Mouse (Mus musculus) hindbrain, embryonic 15.5 days (tissue): ENCODE data around the gene Abhd14a. TPM values are rescaled to one million over a fixed set of nuclear protein-coding genes. Genes with fewer than 3 reads are reported as not detected.
A peak's percentile ranks its signal among the peaks of the same experiment; 100 is the strongest.

Experiments used
- ATAC-seq: fragments of 200-750 bp; cut with Nextera tagmentation; 2 replicates; pipeline ENCODE4 v1.8.0; 2017; ENCODE audit warnings: low read depth, moderate number of reproducible peaks, moderate TSS enrichment; ENCODE audit not compliant: low FRiP score
- H3K27ac ChIP-seq: fragments of 300-500 bp; sonication (generic); replicated peaks from 2 replicates; pipeline ENCODE4 v1.5.1; 2015; ENCODE audit warnings: mild to moderate bottlenecking, inconsistent platforms
- H3K27me3 ChIP-seq: fragments of 300-500 bp; sonication (generic); 2 replicates; pipeline ENCODE4 v1.6.1; 2015; ENCODE audit warnings: control low read depth, inconsistent platforms
- H3K36me3 ChIP-seq: fragments of 300-500 bp; sonication (generic); 2 replicates; pipeline ENCODE4 v1.6.1; 2015; ENCODE audit warnings: control low read depth, inconsistent platforms
- H3K4me1 ChIP-seq: fragments of 300-500 bp; sonication (generic); replicated peaks from 2 replicates; pipeline ENCODE4 v1.6.1; 2015; ENCODE audit warnings: control low read depth, inconsistent platforms
- H3K4me2 ChIP-seq: fragments of 300-500 bp; sonication (generic); 2 replicates; pipeline ENCODE4 v1.6.1; 2015; ENCODE audit warnings: moderate library complexity, mild to moderate bottlenecking, inconsistent platforms
- H3K4me3 ChIP-seq: fragments of 300-500 bp; sonication (generic); 2 replicates; pipeline ENCODE4 v1.5.1; 2015; ENCODE audit warnings: mild to moderate bottlenecking, inconsistent platforms
- H3K9ac ChIP-seq: fragments of 300-500 bp; sonication (generic); 2 replicates; pipeline ENCODE4 v1.6.1; 2015; ENCODE audit warnings: inconsistent platforms
- H3K9me3 ChIP-seq: fragments of 300-500 bp; sonication (generic); 2 replicates; pipeline ENCODE4 v1.6.1; 2016; ENCODE audit warnings: control low read depth, inconsistent platforms
- WGBS: fragments of 180-500 bp; shearing (Covaris S2); methylation state at CpG from one replicate; pipeline ENCODE4 v1.1.7; 2015; 5-methylcytosine and 5-hydroxymethylcytosine counted together
- polyA plus RNA-seq: library from polyadenylated mRNA; unstranded; fragments of >200 nt; fragmentation: Nextera tagmentation; extraction: Ambion mirVana; gene quantifications from 2 replicates; pipeline ENCODE4 v1.2.1, GENCODE M21; 2015

Abhd14a gene
- polyA plus RNA-seq, 1 experiment from 2014 or later = 80.7 TPM

DNA sequence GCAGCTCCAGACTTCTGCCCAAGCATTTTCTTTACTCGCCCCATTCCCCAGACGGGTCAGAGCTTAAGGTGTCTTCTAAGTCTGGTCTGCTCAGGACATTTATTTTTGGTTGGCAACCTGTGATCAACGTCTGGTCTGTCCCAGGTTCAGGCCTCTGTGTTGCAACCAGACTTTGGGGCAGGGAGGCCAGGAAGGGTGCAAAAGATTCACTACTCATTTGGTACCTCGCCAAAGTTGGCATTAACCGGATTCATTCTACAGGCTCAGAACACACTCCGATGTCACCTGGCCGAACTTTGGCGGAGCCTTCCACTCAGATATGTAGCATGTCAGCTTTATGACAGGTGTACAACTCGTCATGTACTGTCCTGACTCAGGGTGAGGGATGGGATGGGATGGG lies 473 bp upstream of the Abhd14a start:
- Histone ChIP-seq H3K4me3 (peak overlapping the region; percentile 58), H3K27me3 (no peaks in the 10 kb centered on the region), H3K9ac (peak overlapping the region; percentile 63; the same call in 1 of the 2 replicates), H3K36me3 (no peaks in the 10 kb centered on the region), H3K9me3 (no peaks in the 10 kb centered on the region), H3K27ac (peak overlapping the region; percentile 80), H3K4me2 (peak overlapping the region; percentile 85), H3K4me1 (peaks cover 37% of the 10 kb centered on the region)
- 38% methylated on average over 9 of the region's 9 CpGs for WGBS
- no peak for ATAC-seq

DNA sequence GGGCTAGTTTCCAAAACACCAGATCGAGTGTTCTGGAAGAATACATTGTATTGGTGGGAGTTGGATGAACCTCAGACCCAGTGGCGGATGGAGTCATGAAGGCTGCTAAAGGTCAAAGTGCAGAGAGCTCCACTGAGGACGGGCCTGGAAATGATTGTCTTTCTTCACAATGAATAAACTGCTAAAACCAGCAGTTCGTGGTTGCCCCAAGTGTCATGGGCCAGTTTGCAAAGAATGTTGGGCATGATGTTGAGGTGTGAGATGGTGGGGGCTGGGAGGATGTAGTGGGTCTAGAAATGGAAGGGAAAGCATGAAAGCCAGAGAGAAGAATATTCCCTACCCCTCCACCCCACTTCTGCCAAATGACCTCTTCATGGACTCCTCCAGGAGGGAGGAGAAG lies 2.6 kb downstream of the Abhd14a start:
- H3K4me3 ChIP-seq = no peak overlapping the region
- no peak overlapping the region for H3K27ac ChIP-seq
- H3K4me1 ChIP-seq = peaks cover 30% of the 10 kb centered on the region
- H3K36me3 ChIP-seq = no peaks in the 10 kb centered on the region
- H3K9ac ChIP-seq = no peak overlapping the region
- no peak for ATAC-seq
- H3K9me3 ChIP-seq = no peaks in the 10 kb centered on the region
- 60% methylated on average over 4 of the region's 4 CpGs for WGBS
- no peak overlapping the region for H3K4me2 ChIP-seq
- H3K27me3 ChIP-seq = no peaks in the 10 kb centered on the region

DNA sequence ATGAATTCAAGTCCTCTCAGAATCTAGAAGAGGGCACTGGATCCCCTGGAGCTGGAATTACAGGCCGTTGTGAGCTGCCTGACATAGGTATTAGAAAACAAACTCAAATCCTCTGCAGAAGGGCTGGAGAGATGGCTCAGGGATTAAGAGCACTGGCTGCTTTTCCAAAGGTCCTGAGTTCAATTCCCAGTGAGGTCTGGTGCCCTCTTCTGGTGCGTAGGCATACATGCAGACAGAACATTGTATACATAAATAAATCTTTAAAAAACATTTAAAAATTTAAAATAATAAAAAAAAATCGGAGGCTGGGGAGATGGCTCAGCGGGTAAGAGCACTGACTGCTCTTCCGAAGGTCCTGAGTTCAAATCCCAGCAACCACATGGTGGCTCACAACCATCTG lies 4.8 kb downstream of the Abhd14a start:
- H3K36me3 ChIP-seq = no peaks in the 10 kb centered on the region
- H3K9ac ChIP-seq = no peak overlapping the region
- no peaks in the 10 kb centered on the region for H3K9me3 ChIP-seq
- no peak for ATAC-seq
- no peak overlapping the region for H3K4me2 ChIP-seq
- no peaks in the 10 kb centered on the region for H3K27me3 ChIP-seq
- no peak overlapping the region for H3K27ac ChIP-seq
- WGBS = 78% methylated on average over 5 of the region's 5 CpGs
- no peak overlapping the region for H3K4me3 ChIP-seq
- peaks cover 26% of the 10 kb centered on the region for H3K4me1 ChIP-seq

DNA sequence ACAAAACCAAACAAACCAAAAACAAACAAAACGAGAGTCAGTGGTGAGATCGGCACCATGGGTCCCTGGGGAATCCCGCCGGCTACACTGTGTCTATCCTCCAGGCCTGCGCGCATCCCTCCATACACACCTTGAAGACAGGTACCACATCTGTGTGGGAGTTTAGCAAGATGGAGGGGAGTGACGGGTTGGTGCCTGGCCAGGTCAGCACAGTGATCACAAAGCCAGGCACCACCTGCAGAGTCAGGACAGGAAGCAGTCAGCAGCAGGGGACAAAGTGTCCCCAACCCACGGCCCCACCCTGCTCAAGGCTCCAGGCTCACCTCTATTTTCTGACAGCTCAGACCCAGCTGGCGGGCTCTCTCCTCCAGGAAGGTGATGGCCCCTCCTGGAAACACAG lies 10.9 kb downstream of the Abhd14a start:
- ATAC-seq = no peak
- no peak overlapping the region for H3K9ac ChIP-seq
- H3K27ac ChIP-seq = no peak overlapping the region
- H3K27me3 ChIP-seq = no peaks in the 10 kb centered on the region
- no peak overlapping the region for H3K4me3 ChIP-seq
- no peaks in the 10 kb centered on the region for H3K9me3 ChIP-seq
- 87% methylated on average over 9 of the region's 9 CpGs for WGBS
- H3K4me1 ChIP-seq = peaks cover 24% of the 10 kb centered on the region
- no peak overlapping the region for H3K4me2 ChIP-seq
- H3K36me3 ChIP-seq = peaks cover 20% of the 10 kb centered on the region

DNA sequence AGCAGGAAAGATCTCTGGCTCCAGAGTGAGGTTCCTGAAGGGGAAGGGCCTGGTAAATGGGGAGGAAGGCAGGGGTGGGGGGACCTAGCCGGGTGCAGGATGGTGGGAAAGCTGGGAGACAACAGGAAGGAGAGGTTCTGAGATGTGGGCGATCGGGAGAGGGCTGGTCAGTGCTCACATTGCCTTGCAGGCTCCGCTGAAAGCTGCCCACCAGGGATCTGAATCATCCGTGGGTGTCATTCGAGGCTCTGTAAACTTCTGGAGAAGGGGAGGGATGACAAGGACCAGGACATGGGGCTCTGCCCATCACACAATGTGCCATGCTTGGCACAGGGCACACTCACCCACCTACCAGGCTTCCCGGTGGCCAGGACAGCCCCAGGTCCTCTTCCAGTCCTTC lies 14.1 kb downstream of the Abhd14a start:
- H3K4me1 ChIP-seq = peaks cover 28% of the 10 kb centered on the region
- H3K4me2 ChIP-seq = no peak overlapping the region
- H3K9me3 ChIP-seq = no peaks in the 10 kb centered on the region
- no peaks in the 10 kb centered on the region for H3K27me3 ChIP-seq
- peaks cover 23% of the 10 kb centered on the region for H3K36me3 ChIP-seq
- no peak for ATAC-seq
- H3K9ac ChIP-seq = no peak overlapping the region
- H3K27ac ChIP-seq = no peak overlapping the region
- H3K4me3 ChIP-seq = no peak overlapping the region
- WGBS = 76% methylated on average over 7 of the region's 7 CpGs

DNA sequence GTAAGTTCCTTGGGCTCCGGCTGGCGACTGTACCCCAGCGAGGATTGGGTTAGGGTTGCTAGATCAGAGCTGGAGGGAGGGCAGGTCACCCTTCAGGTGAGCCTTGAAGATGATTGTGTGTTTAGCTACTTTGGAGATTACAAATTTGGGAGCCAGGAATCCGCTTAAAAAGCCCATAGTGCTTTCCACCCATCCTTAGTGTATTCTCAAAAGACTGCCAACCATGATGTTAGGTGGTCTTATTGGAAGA lies 17.5 kb downstream of the Abhd14a start:
- H3K36me3 ChIP-seq = peaks cover 23% of the 10 kb centered on the region
- no peak for ATAC-seq
- H3K4me1 ChIP-seq = peaks cover 16% of the 10 kb centered on the region
- no peaks in the 10 kb centered on the region for H3K27me3 ChIP-seq
- H3K9ac ChIP-seq = peak overlapping the region; percentile 90
- 5% methylated on average over 4 of the region's 4 CpGs for WGBS
- no peaks in the 10 kb centered on the region for H3K9me3 ChIP-seq
- peak overlapping the region; percentile 79 for H3K4me2 ChIP-seq
- H3K4me3 ChIP-seq = peak overlapping the region; percentile 78
- H3K27ac ChIP-seq = peak overlapping the region; percentile 90

DNA sequence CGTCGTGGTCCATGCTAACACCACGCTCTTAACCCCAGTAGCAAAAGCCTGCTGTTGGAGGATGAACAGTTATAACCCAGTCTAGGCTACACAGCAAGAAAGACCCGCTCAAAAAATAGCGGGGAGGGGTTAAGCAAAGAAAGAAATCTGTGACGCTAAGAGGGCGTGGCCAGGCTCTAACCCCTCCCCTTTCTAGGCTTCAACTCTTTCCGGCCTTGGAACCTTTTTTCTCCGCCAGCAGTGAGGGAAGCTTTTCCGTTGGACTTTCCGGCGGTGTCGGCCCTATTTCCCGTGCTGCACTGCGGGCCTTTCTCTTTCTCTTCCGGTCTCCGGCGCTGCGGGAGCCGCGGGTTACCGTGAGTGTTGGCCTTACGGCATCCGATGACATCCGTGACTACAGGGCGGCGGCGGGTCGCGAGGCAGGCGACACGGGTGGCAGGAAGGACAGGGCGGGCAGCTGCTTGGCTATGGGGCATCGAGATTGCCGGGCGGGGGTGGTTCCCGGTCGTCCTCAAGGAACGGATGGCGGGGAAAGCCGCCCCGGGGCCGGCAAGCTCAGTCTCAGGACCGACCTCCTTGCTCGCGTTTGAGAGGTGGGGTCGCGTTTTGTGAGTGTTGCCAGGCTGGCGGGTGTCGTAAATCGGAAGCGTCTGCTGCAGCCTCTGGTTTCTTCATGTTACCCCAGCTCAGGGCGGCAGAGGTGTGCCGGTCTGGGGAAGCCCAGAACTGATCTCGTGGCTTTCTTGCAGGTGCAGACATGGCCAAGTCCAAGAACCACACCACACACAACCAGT lies 18.1 kb downstream of the Abhd14a start, which contains the start of gene Rpl29:
TSS of gene Rpl29 (plus strand) at position 234 of the 794 bp plus-strand sequence.
- Histone ChIP-seq H3K4me3 (peak within 1 kb of the TSS; percentile 78), H3K9ac (peak within 1 kb of the TSS; percentile 90), H3K27ac (peak within 1 kb of the TSS; percentile 90), H3K27me3 (no peaks in the 10 kb centered on the region), H3K36me3 (peaks cover 23% of the 10 kb centered on the region), H3K4me1 (peaks cover 16% of the 10 kb centered on the region), H3K9me3 (no peaks in the 10 kb centered on the region), H3K4me2 (peak within 1 kb of the TSS; percentile 79)
- under 1% methylated on average over 55 of the region's 55 CpGs for WGBS
- peak; percentile 92 for ATAC-seq

DNA sequence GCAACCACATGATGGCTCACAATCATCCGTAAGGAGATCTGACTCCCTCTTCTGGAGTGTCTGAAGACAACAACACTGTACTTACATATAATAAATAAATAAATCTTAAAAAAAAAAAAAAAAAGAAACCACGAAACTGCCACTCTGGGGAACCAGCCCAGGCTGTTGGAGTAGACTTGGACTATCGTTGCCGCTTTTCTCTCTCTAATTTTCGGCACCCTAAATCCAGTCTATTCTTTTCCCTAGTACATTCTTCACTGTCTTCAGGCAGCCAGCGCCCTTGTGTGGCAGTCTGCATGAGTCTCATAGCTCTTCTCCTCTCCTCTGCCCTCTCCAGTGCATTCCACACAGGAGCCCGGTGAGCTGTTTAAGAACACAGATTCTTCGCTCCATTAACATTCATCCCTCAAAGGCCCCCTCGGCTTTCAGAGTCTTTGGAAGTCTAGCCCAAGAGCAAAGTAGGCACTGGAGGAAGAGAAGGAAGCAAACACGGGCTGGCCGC lies 18.7 kb downstream of the Abhd14a start:
- H3K4me3 ChIP-seq = peak overlapping the region; percentile 78
- H3K36me3 ChIP-seq = peaks cover 20% of the 10 kb centered on the region
- H3K9ac ChIP-seq = peak overlapping the region; percentile 51
- peak; percentile 69 for ATAC-seq
- 11% methylated on average over 11 of the region's 11 CpGs for WGBS
- peak overlapping the region; percentile 90 for H3K27ac ChIP-seq
- H3K9me3 ChIP-seq = no peaks in the 10 kb centered on the region
- peaks cover 16% of the 10 kb centered on the region for H3K4me1 ChIP-seq
- H3K4me2 ChIP-seq = peak overlapping the region; percentile 79
- no peaks in the 10 kb centered on the region for H3K27me3 ChIP-seq

DNA sequence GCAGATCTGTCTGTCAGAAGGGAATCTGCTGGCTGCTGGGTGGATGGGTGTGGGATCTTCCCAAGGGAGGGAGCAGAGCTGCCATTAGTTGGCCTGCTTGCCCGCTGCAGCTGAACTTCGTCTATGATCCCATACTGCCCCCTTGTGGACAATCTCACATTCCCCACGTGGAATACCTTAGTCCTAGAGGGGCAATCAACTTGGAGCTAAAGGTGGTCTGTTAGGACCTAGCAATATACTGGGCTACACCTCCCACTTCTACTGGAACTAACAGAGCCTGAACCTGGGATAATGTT lies 25.7 kb downstream of the Abhd14a start:
- WGBS = 0% methylated on average over 3 of the region's 3 CpGs
- H3K27ac ChIP-seq = no peak overlapping the region
- H3K4me1 ChIP-seq = peaks cover 34% of the 10 kb centered on the region
- H3K9me3 ChIP-seq = no peaks in the 10 kb centered on the region
- peak overlapping the region; percentile 41 for H3K4me2 ChIP-seq
- no peaks in the 10 kb centered on the region for H3K36me3 ChIP-seq
- peak; percentile 74 for ATAC-seq
- H3K9ac ChIP-seq = no peak overlapping the region; the same call in 1 of the 2 replicates
- peaks cover 7% of the 10 kb centered on the region; the same call in 1 of the 2 replicates for H3K27me3 ChIP-seq
- H3K4me3 ChIP-seq = no peak overlapping the region

DNA sequence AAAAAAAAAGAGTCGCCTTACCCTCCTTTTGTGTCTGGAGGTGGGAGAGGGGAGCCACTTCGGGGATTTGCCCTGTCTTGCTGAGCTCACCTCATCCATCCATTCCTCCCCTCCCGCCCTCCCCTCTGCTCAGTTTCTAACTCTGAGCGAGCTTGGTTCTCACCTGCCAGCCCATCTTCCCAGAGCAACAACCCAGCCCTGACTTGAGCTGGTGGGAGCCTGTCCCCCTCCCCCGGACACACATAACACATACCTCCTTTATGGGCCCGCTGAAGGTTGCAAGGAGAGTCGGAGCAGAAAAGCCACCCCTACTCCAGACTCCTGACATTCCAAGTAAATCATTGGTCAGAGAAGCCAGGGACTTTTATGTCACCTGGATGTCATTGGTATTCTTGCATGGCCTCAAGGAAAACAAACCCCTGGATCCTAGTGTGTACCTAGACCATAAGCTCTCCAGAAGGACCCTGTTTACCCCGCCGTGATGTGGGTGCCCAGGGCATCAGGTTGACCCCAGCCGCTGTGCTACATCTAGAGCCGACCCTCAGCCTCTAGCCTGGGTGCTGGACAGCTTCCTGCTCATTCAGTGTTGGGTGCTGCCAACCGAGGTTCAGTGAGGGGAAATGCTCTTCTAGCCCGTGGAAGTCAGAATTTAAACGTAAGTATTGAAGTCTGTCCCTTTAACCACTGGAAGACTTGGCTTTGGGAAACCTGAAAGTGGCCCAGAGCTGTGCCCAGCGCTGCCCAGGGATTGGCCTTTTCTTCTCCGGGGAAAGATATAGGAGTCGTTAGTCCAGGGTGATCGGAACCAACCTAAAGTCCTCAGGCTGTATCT lies 26.2 kb downstream of the Abhd14a start:
- Histone ChIP-seq H3K4me1 (peaks cover 34% of the 10 kb centered on the region), H3K4me2 (peak overlapping the region; percentile 41), H3K9ac (no peak overlapping the region; the same call in 1 of the 2 replicates), H3K9me3 (no peaks in the 10 kb centered on the region), H3K36me3 (no peaks in the 10 kb centered on the region), H3K27ac (no peak overlapping the region), H3K4me3 (no peak overlapping the region), H3K27me3 (peaks cover 7% of the 10 kb centered on the region; the same call in 1 of the 2 replicates)
- WGBS = 8% methylated on average over 17 of the region's 18 CpGs
- peak; percentile 43 for ATAC-seq

DNA sequence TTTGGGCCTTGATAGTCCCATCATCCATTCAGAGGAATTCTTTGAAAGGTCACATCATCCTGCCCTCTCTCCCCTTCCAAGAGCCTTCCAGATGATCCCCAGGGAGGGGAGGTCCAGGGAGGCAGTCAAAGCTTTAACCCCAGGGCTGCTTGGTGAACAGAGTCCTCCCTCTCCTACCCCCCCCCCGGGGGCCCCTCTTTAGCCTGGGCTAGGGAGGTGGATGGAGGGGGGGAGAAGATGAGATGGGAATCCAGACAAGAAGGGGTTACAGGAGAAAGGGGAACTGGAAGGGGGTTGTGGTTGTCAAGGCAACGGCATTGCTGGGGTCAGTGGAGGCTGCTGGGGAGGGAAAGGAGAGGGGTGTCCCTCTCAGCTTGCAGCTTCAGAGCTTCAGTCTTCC lies 26.9 kb downstream of the Abhd14a start:
- ATAC-seq = no peak
- H3K9me3 ChIP-seq = no peaks in the 10 kb centered on the region

More for the DNA sequence above, 26.9 kb downstream of the Abhd14a start:
- Histone ChIP-seq H3K36me3 (no peaks in the 10 kb centered on the region), H3K4me1 (peaks cover 34% of the 10 kb centered on the region), H3K9ac (no peak overlapping the region), H3K4me3 (no peak overlapping the region), H3K27ac (no peak overlapping the region), H3K27me3 (peaks cover 7% of the 10 kb centered on the region; the same call in 1 of the 2 replicates), H3K4me2 (peak overlapping the region; percentile 41)
- WGBS = 6% methylated on average over 2 of the region's 2 CpGs
